9 mouse cellular contexts compared by ENCODE assay signal in the genomic region with DNA sequence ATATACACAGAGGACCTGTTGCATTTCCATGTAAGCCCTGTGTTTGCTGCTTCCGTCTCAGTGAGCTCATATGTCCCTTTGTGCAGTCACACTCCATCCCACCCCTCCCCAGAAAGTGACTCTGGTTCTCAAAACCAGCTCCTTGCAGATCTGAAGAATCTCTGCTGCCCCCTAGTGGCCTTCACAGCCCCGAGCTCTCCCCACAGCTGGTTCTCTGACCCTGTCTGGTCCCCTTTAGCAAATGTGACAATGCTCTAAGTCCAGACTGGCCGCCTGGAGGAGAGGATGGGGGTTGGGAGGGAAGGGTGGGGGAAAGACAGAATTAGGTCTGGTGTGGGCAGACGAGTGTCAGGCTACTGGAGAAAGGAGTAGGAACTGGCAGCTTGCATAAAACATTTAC. TPM values are rescaled to one million over a fixed set of nuclear protein-coding genes. Genes with fewer than 3 reads are reported as not detected.
A peak's percentile ranks its signal among the peaks of the same experiment; 100 is the strongest.
DNase-seq lines count a peak whose midpoint lies in the region; ATAC-seq and TF ChIP-seq lines count a peak whose summit lies in the region.
"Had no signal": no experiment of that assay in that cellular context is flagged by ENCODE, and none has a peak within 500 bp of the region (broad histone marks: within the 10 kb centered on the region; RNA-seq: fewer than 3 reads in every experiment).

No protein-coding gene starts in this region.

- H3K27ac ChIP-seq in embryonic facial prominence, embryonic 12.5 days, result no peak overlapping the region
- no peak overlapping the region for H3K27ac ChIP-seq in heart, embryonic 12.5 days (ENCODE audit: poor library complexity, severe bottlenecking)
- H3K27ac ChIP-seq in kidney, embryonic 14.5 days (ENCODE audit: low read depth, low read length), result no peak overlapping the region

- WGBS in embryonic facial prominence, embryonic 12.5 days, result under 1% methylated on average over 4 of the region's 4 CpGs
- WGBS in heart, embryonic 12.5 days, result under 1% methylated on average over 4 of the region's 4 CpGs
- 1% methylated on average over 4 of the region's 4 CpGs for WGBS in kidney, embryonic 14.5 days
- WGBS in lung, adult 2 months, result 0% methylated on average over 4 of the region's 4 CpGs

- peak; percentile 52; the same call in 1 of the 2 replicates for ATAC-seq in embryonic facial prominence, embryonic 12.5 days (ENCODE audit: insufficient number of reproducible peaks, insufficient read depth, low FRiP score, low TSS enrichment)
- ATAC-seq in heart, embryonic 12.5 days (ENCODE audit: insufficient number of reproducible peaks, low FRiP score), result peak; percentile 61
- ATAC-seq in kidney, embryonic 14.5 days (ENCODE audit: low FRiP score, low TSS enrichment), result peak; percentile 73
- ATAC-seq in neutrophil, adult 5-6 weeks (ENCODE audit: extremely low read depth, insufficient number of reproducible peaks, low FRiP score, poor library complexity, severe bottlenecking), result peak; percentile 66

- TF ChIP-seq CTCF in lung, adult 2 months (IDR thresholded peaks at IDR 0.05; ENCODE audit: insufficient read depth, low read length), result peak; percentile 74

- peaks cover 7% of the 10 kb centered on the region for H3K36me3 ChIP-seq in embryonic facial prominence, embryonic 12.5 days
- H3K36me3 ChIP-seq in heart, embryonic 12.5 days, result peaks cover 13% of the 10 kb centered on the region
- peaks cover 5% of the 10 kb centered on the region; the same call in 1 of the 2 replicates for H3K36me3 ChIP-seq in kidney, embryonic 14.5 days (ENCODE audit: control insufficient read depth, insufficient read depth, low read length)

- peak; percentile 59 to 71 for DNase-seq in CD8-positive naive resting alpha-beta T cell, adult 2 months (ENCODE audit: low read depth in 2 of 2, low spot score in 2 of 2)
- peak; percentile 74 for DNase-seq in adrenal gland, postnatal 25 days
- DNase-seq in lung, adult 2 months, result peak; percentile 55
- DNase-seq in testis, postnatal 10 days (ENCODE audit: low spot score), result peak; percentile 85

- no peaks in the 10 kb centered on the region for H3K9me3 ChIP-seq in embryonic facial prominence, embryonic 12.5 days
- H3K9me3 ChIP-seq in heart, embryonic 12.5 days (replicated peaks), result no peaks in the 10 kb centered on the region
- H3K9me3 ChIP-seq in kidney, embryonic 14.5 days (ENCODE audit: control insufficient read depth, low read length), result no peaks in the 10 kb centered on the region

- H3K4me3 ChIP-seq in embryonic facial prominence, embryonic 12.5 days, result no peak overlapping the region
- H3K4me3 ChIP-seq in heart, embryonic 12.5 days, result no peak overlapping the region
- no peak overlapping the region for H3K4me3 ChIP-seq in kidney, embryonic 14.5 days (ENCODE audit: low read length)
- H3K4me3 ChIP-seq in lung, adult 2 months (replicated peaks; ENCODE audit: extremely low read depth, low read depth, low read length), result no peak overlapping the region

- TF ChIP-seq POLR2A in lung, adult 2 months (IDR thresholded peaks at IDR 0.05; ENCODE audit: borderline replicate concordance, extremely low read depth, low read depth, low read length), result no peak

- H3K4me2 ChIP-seq in embryonic facial prominence, embryonic 12.5 days (replicated peaks), result no peak overlapping the region
- H3K4me2 ChIP-seq in heart, embryonic 12.5 days, result no peak overlapping the region
- no peak overlapping the region for H3K4me2 ChIP-seq in kidney, embryonic 14.5 days (replicated peaks; ENCODE audit: low read depth, low read length)

- no peaks in the 10 kb centered on the region for H3K27me3 ChIP-seq in embryonic facial prominence, embryonic 12.5 days
- H3K27me3 ChIP-seq in heart, embryonic 12.5 days (replicated peaks), result no peaks in the 10 kb centered on the region
- no peaks in the 10 kb centered on the region for H3K27me3 ChIP-seq in kidney, embryonic 14.5 days (ENCODE audit: control insufficient read depth, insufficient read depth, low read length)

- H3K4me1 ChIP-seq in embryonic facial prominence, embryonic 12.5 days, result no peaks in the 10 kb centered on the region
- peaks cover 5% of the 10 kb centered on the region; the same call in 1 of the 2 replicates for H3K4me1 ChIP-seq in heart, embryonic 12.5 days (replicated peaks)
- no peaks in the 10 kb centered on the region for H3K4me1 ChIP-seq in kidney, embryonic 14.5 days (ENCODE audit: control insufficient read depth, insufficient read depth, low read length)
- H3K4me1 ChIP-seq in lung, adult 2 months (ENCODE audit: control insufficient read depth, insufficient read depth, low read length), result no peaks in the 10 kb centered on the region

- H3K9ac ChIP-seq in embryonic facial prominence, embryonic 12.5 days, result no peak overlapping the region
- H3K9ac ChIP-seq in heart, embryonic 12.5 days, result no peak overlapping the region
- H3K9ac ChIP-seq in kidney, embryonic 14.5 days (ENCODE audit: low read depth, low read length), result no peak overlapping the region

RNA-seq across cellular contexts. Expression of a gene that starts 10.0 kb away (rescaled TPM):
- 156 and 160 TPM in 2 replicates for total RNA-seq in adrenal gland, postnatal 25 days (2021)
- 1,124 and 1,186 TPM in 2 replicates for polyA plus RNA-seq in embryonic facial prominence, embryonic 12.5 days (2016; fragmentation: Nextera tagmentation; extraction: Ambion mirVana)
- 759 and 790 TPM in 2 replicates for polyA plus RNA-seq in heart, embryonic 12.5 days (2016; fragmentation: Nextera tagmentation; extraction: Ambion mirVana)
- polyA plus RNA-seq in kidney, embryonic 14.5 days (2014; fragmentation: Nextera tagmentation; extraction: Ambion mirVana), result 811 and 907 TPM in 2 replicates
- 480 and 641 TPM in 2 replicates for polyA plus RNA-seq in lung, adult 2 months (2012; rRNA removed)
- total RNA-seq in neutrophil, adult 5-6 weeks (2017), result 51.3 and 62.1 TPM in 2 replicates

RNA-seq across cellular contexts. Expression of a gene that starts 29.8 kb away (rescaled TPM):
- not detected in 2 replicates for total RNA-seq in adrenal gland, postnatal 25 days (2021)
- not detected in 2 replicates for polyA plus RNA-seq in embryonic facial prominence, embryonic 12.5 days (2016; fragmentation: Nextera tagmentation; extraction: Ambion mirVana)
- not detected in 2 replicates for polyA plus RNA-seq in heart, embryonic 12.5 days (2016; fragmentation: Nextera tagmentation; extraction: Ambion mirVana)
- not detected in 2 replicates for polyA plus RNA-seq in kidney, embryonic 14.5 days (2014; fragmentation: Nextera tagmentation; extraction: Ambion mirVana)
- polyA plus RNA-seq in lung, adult 2 months (2012; rRNA removed), result not detected in 2 replicates
- total RNA-seq in neutrophil, adult 5-6 weeks (2017), result not detected in 2 replicates
- polyA plus RNA-seq: gonadal fat pad, adult 2 months had no signal

RNA-seq across cellular contexts. Expression of a gene that starts 32.4 kb away (rescaled TPM):
- not detected in 2 replicates for total RNA-seq in adrenal gland, postnatal 25 days (2021)
- 0.09 TPM in 1 of 2 replicates, not detected in the other for polyA plus RNA-seq in embryonic facial prominence, embryonic 12.5 days (2016; fragmentation: Nextera tagmentation; extraction: Ambion mirVana)
- polyA plus RNA-seq in heart, embryonic 12.5 days (2016; fragmentation: Nextera tagmentation; extraction: Ambion mirVana), result not detected in 2 replicates
- polyA plus RNA-seq in kidney, embryonic 14.5 days (2014; fragmentation: Nextera tagmentation; extraction: Ambion mirVana), result not detected in 2 replicates
- polyA plus RNA-seq in lung, adult 2 months (2012; rRNA removed), result not detected in 2 replicates
- not detected in 2 replicates for total RNA-seq in neutrophil, adult 5-6 weeks (2017)
- polyA plus RNA-seq: gonadal fat pad, adult 2 months had no signal

RNA-seq across cellular contexts. Expression of a gene that starts 33.7 kb away (rescaled TPM):
- 174 TPM in 2 replicates for total RNA-seq in adrenal gland, postnatal 25 days (2021)
- 184 and 196 TPM in 2 replicates for polyA plus RNA-seq in embryonic facial prominence, embryonic 12.5 days (2016; fragmentation: Nextera tagmentation; extraction: Ambion mirVana)
- 122 and 126 TPM in 2 replicates for polyA plus RNA-seq in heart, embryonic 12.5 days (2016; fragmentation: Nextera tagmentation; extraction: Ambion mirVana)
- polyA plus RNA-seq in kidney, embryonic 14.5 days (2014; fragmentation: Nextera tagmentation; extraction: Ambion mirVana), result 203 and 216 TPM in 2 replicates
- polyA plus RNA-seq in lung, adult 2 months (2012; rRNA removed), result 119 and 128 TPM in 2 replicates
- total RNA-seq in neutrophil, adult 5-6 weeks (2017), result 260 and 300 TPM in 2 replicates

RNA-seq across cellular contexts. Expression of a gene that starts 55.2 kb away (rescaled TPM):
- total RNA-seq in adrenal gland, postnatal 25 days (2021), result 38.3 and 41.0 TPM in 2 replicates
- polyA plus RNA-seq in embryonic facial prominence, embryonic 12.5 days (2016; fragmentation: Nextera tagmentation; extraction: Ambion mirVana), result 17.0 and 20.4 TPM in 2 replicates
- polyA plus RNA-seq in heart, embryonic 12.5 days (2016; fragmentation: Nextera tagmentation; extraction: Ambion mirVana), result 35.2 and 37.9 TPM in 2 replicates
- polyA plus RNA-seq in kidney, embryonic 14.5 days (2014; fragmentation: Nextera tagmentation; extraction: Ambion mirVana), result 17.7 and 22.3 TPM in 2 replicates
- polyA plus RNA-seq in lung, adult 2 months (2012; rRNA removed), result 219 and 232 TPM in 2 replicates
- total RNA-seq in neutrophil, adult 5-6 weeks (2017), result 2.1 and 3.1 TPM in 2 replicates
